Mouse (Mus musculus) testis, adult 2 months (tissue): ENCODE data around the gene Otud4. TPM values are rescaled to one million over a fixed set of nuclear protein-coding genes. Genes with fewer than 3 reads are reported as not detected.

Experiments
- H3K27ac ChIP-seq: fragments of 200-500 bp; 2 replicates; pipeline ENCODE4 v1.5.1; 2012; ENCODE audit warnings: low read depth, low read length; ENCODE audit not compliant: control insufficient read depth, insufficient read depth
- H3K27me3 ChIP-seq: fragments of 200-500 bp; 2 replicates; pipeline ENCODE4 v1.6.1; 2012; ENCODE audit warnings: mild to moderate bottlenecking, low read length, moderate library complexity; ENCODE audit not compliant: control insufficient read depth, insufficient read depth
- H3K36me3 ChIP-seq: fragments of 200-500 bp; 2 replicates; pipeline ENCODE4 v1.6.1; 2012; ENCODE audit warnings: mild to moderate bottlenecking, low read length; ENCODE audit not compliant: control insufficient read depth, insufficient read depth
- H3K4me1 ChIP-seq: fragments of 200-500 bp; 2 replicates; pipeline ENCODE4 v1.6.1; 2012; ENCODE audit warnings: low read length; ENCODE audit not compliant: control insufficient read depth, insufficient read depth
- H3K4me3 ChIP-seq: fragments of 200-500 bp; 2 replicates; pipeline ENCODE4 v1.5.1; 2012; ENCODE audit warnings: low read depth, mild to moderate bottlenecking, low read length, moderate library complexity, mixed read lengths; ENCODE audit not compliant: control insufficient read depth
- CTCF ChIP-seq: fragments of 200-500 bp; IDR thresholded peaks from 2 replicates; pipeline ENCODE4 v1.5.1; 2012; ENCODE audit warnings: low read depth, mild to moderate bottlenecking, inconsistent platforms, low read length, moderate library complexity; ENCODE audit not compliant: control insufficient read depth, insufficient read depth, insufficient replicate concordance
- POLR2A ChIP-seq: fragments of 200-500 bp; IDR thresholded peaks from 2 replicates; pipeline ENCODE4 v1.6.1; 2012; ENCODE audit warnings: low read depth, mild to moderate bottlenecking, inconsistent platforms, low read length, moderate library complexity; ENCODE audit not compliant: control insufficient read depth
- polyA plus RNA-seq: library from polyadenylated mRNA; depleted of rRNA; stranded (reverse); fragments of >200 nt; gene quantifications from 2 replicates; pipeline ENCODE4 v1.2.3, GENCODE M21; 2012

Otud4 gene
- polyA plus RNA-seq, 1 experiment: 92.0 TPM

GRCm38 (mm10) chr8:79612298-79612697 is 27.1 kb upstream of the Otud4 start:
- no peak overlapping the region for H3K4me3 ChIP-seq
- H3K4me1 ChIP-seq: no peaks in the 10 kb centered on the region
- no peak overlapping the region for H3K27ac ChIP-seq
- TF ChIP-seq POLR2A: no peak
- no peak for TF ChIP-seq CTCF
- H3K27me3 ChIP-seq: no peaks in the 10 kb centered on the region
- H3K36me3 ChIP-seq: no peaks in the 10 kb centered on the region

GRCm38 (mm10) chr8:79612965-79613364 is 26.5 kb upstream of the Otud4 start:
- Histone ChIP-seq H3K4me3 (no peak overlapping the region), H3K27ac (no peak overlapping the region), H3K36me3 (no peaks in the 10 kb centered on the region), H3K4me1 (peaks cover 4% of the 10 kb centered on the region), H3K27me3 (no peaks in the 10 kb centered on the region)
- TF ChIP-seq CTCF (no peak), POLR2A (no peak)

GRCm38 (mm10) chr8:79615741-79616350 is 23.6 kb upstream of the Otud4 start:
- Histone ChIP-seq H3K4me3 (no peak overlapping the region), H3K27ac (no peak overlapping the region), H3K36me3 (no peaks in the 10 kb centered on the region), H3K4me1 (peaks cover 4% of the 10 kb centered on the region), H3K27me3 (no peaks in the 10 kb centered on the region)
- TF ChIP-seq CTCF (no peak), POLR2A (no peak)

- Histone ChIP-seq H3K4me1 (peaks cover 7% of the 10 kb centered on the region), H3K27me3 (no peaks in the 10 kb centered on the region), H3K4me3 (no peak overlapping the region), H3K27ac (no peak overlapping the region), H3K36me3 (no peaks in the 10 kb centered on the region)
- no peak for TF ChIP-seq POLR2A
- no peak for TF ChIP-seq CTCF
These were observed 20.5 kb upstream of the Otud4 start for GRCm38 (mm10) chr8:79618906-79619305.

- TF ChIP-seq CTCF (no peak), POLR2A (no peak)
- Histone ChIP-seq H3K27ac (no peak overlapping the region), H3K4me3 (no peak overlapping the region), H3K27me3 (no peaks in the 10 kb centered on the region), H3K36me3 (no peaks in the 10 kb centered on the region), H3K4me1 (peaks cover 7% of the 10 kb centered on the region)
These were observed 20.1 kb upstream of the Otud4 start for GRCm38 (mm10) chr8:79619353-79619752.

GRCm38 (mm10) chr8:79620000-79620399 is 19.4 kb upstream of the Otud4 start:
- Histone ChIP-seq H3K27ac (no peak overlapping the region), H3K27me3 (no peaks in the 10 kb centered on the region), H3K4me3 (no peak overlapping the region), H3K36me3 (no peaks in the 10 kb centered on the region), H3K4me1 (peaks cover 7% of the 10 kb centered on the region)
- TF ChIP-seq CTCF: no peak
- no peak for TF ChIP-seq POLR2A

GRCm38 (mm10) chr8:79620489-79621276 is 18.7 kb upstream of the Otud4 start:
- Histone ChIP-seq H3K4me3 (no peak overlapping the region), H3K27me3 (no peaks in the 10 kb centered on the region), H3K4me1 (peaks cover 7% of the 10 kb centered on the region), H3K27ac (peak overlapping the region; percentile 17; the same call in 1 of the 2 replicates), H3K36me3 (no peaks in the 10 kb centered on the region)
- no peak for TF ChIP-seq CTCF
- TF ChIP-seq POLR2A: no peak

- peak overlapping the region; percentile 17 for H3K4me3 ChIP-seq
- H3K4me1 ChIP-seq: peaks cover 7% of the 10 kb centered on the region
- no peak overlapping the region for H3K27ac ChIP-seq
- no peaks in the 10 kb centered on the region for H3K36me3 ChIP-seq
- TF ChIP-seq CTCF: no peak
- H3K27me3 ChIP-seq: no peaks in the 10 kb centered on the region
These were observed 17.1 kb upstream of the Otud4 start for GRCm38 (mm10) chr8:79622346-79622745.
